Mouse (Mus musculus) retina, adult 2 months (tissue): ENCODE results near the gene Mrpl54.
"Not testable (repeated sequence)": the region's sequence is repeated elsewhere in the genome, so short reads cannot be mapped to it uniquely, and the experiment has no call there.

ENCODE experiments used
- DNase-seq: peaks from one replicate; pipeline ENCODE4 v3.0.0-alpha.2; 2012; ENCODE audit warnings: low read depth, low spot score

Mrpl54 gene

GRCm38 (mm10) chr10:81229735-81230437 is 36.8 kb downstream of the Mrpl54 start:
- DNase-seq = no peak

- not testable (repeated sequence) for DNase-seq
These were observed 43.0 kb downstream of the Mrpl54 start for GRCm38 (mm10) chr10:81223731-81224130.

- no peak for DNase-seq
These were observed 45.2 kb downstream of the Mrpl54 start for GRCm38 (mm10) chr10:81221402-81222015.

GRCm38 (mm10) chr10:81217964-81218363 is 48.8 kb downstream of the Mrpl54 start:
- DNase-seq = no peak

GRCm38 (mm10) chr10:81217267-81217666 is 49.5 kb downstream of the Mrpl54 start:
- not testable (repeated sequence) for DNase-seq

- DNase-seq = no peak
These were observed 49.9 kb downstream of the Mrpl54 start for GRCm38 (mm10) chr10:81216810-81217209.

- no peak for DNase-seq
These were observed 50.5 kb downstream of the Mrpl54 start for GRCm38 (mm10) chr10:81216260-81216659.
